Mouse (Mus musculus) kidney, adult 8-10 months (tissue): ENCODE data around the gene Gm4131.

ENCODE experiments used
- DNase-seq, 2 experiments: peaks; one replicate each; pipeline ENCODE4 v3.0.0; 2022

The Gm4131 gene

GRCm38 (mm10) chr14:62456239-62456747 lies 110.4 kb downstream of the Gm4131 start, which contains the start of gene Gucy1b2:
Gucy1b2 (minus strand) TSS chr14:62456289.
- no peak for DNase-seq

- DNase-seq, result no peak
Observed at GRCm38 (mm10) chr14:62455570-62455879, 111.2 kb downstream of the Gm4131 start.

- DNase-seq, result no peak
Observed at GRCm38 (mm10) chr14:62454760-62455569, 111.8 kb downstream of the Gm4131 start.

- DNase-seq, result peak; percentile 56 to 80
Observed at GRCm38 (mm10) chr14:62454136-62454535, 112.6 kb downstream of the Gm4131 start.

GRCm38 (mm10) chr14:62453276-62453675 lies 113.4 kb downstream of the Gm4131 start:
- DNase-seq, result no peak

DNA sequence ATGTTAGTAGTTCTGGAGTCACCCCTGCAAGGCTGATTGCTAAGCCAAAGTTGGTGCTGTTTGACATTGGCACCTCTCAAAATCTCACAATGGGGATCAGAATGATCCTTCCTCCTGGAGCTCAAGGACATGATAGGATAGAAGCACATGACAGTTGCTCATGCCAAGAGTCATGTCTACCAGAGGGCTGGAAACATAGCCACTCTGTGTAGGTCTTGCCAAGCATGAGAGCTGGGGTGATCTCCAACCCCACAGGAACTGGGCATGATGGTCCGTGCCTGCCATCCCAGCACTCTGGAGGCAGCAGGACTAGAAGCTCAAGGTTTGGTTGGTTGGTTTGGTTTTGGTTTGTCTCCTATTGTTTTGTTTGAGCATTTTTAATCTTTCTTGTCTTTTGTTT lies 116.0 kb downstream of the Gm4131 start:
- DNase-seq, result no peak

DNA sequence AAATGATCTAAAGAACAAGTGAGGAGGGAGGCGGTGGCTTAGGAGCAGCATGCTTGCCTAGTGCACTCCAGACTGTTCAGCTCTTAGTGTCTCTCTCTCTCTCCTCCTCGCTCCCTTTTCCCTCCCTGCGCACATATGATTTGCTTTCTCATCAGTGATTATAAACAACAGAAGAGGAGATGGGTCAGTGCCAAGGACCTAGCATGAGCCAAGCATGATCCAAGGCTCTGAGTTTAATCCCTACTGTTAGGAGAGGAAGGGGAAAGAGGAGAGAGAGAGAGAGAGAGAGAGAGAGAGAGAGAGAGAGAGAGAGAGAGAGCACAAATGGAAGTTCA lies 119.5 kb downstream of the Gm4131 start:
- DNase-seq, result no peak

DNA sequence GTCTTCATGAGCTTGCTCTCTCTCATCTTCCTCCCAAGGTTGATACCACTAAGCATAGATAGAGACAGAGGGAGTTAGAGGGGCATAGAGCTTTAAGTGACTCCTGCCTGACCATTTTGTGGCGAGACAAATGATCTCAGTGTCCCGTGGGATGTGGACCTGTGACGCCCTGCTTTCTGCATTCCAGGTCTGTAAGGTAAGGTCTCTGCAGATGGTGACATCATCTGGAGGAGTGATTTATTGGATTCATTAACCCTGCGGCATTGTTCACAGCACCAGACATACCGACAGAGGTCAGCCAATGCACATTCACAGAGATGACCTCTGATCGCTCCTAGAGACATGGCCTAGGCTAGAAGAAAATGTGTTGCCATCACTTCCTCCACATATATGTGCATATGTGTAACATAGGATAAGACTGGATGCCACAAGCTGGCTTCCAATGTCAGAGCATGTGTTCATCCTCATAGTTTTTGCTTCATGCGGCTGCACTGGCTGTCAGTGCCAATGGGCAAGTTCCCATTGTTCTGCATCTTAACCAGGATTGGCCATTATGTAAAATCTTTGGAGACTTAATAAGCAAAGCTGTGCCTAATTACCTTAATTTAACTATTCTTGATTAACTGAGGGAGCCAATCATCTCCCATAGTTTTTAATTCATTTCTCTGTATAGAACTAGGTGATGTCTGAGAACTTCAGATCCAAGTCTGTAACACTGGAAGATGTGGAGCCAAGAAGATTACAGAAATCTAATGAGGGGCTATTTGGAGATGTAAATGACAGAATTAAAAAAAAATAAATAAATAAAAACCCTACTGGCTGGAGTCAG lies 120.1 kb downstream of the Gm4131 start:
- no peak for DNase-seq

GRCm38 (mm10) chr14:62443840-62444430 lies 122.8 kb downstream of the Gm4131 start:
- no peak for DNase-seq

GRCm38 (mm10) chr14:62442971-62443370 lies 123.8 kb downstream of the Gm4131 start:
- DNase-seq, result peak; percentile 23 to 51

GRCm38 (mm10) chr14:62440036-62440435 lies 126.7 kb downstream of the Gm4131 start:
- DNase-seq, result no peak

- peak; percentile 26 to 54 for DNase-seq
Observed at GRCm38 (mm10) chr14:62438236-62438635, 128.5 kb downstream of the Gm4131 start.

- no peak for DNase-seq
Observed at GRCm38 (mm10) chr14:62437806-62438205, 128.9 kb downstream of the Gm4131 start.

- DNase-seq, result no peak
Observed at GRCm38 (mm10) chr14:62425277-62425691, 141.4 kb downstream of the Gm4131 start.

GRCm38 (mm10) chr14:62422265-62422664 lies 144.5 kb downstream of the Gm4131 start:
- DNase-seq, result no peak

DNA sequence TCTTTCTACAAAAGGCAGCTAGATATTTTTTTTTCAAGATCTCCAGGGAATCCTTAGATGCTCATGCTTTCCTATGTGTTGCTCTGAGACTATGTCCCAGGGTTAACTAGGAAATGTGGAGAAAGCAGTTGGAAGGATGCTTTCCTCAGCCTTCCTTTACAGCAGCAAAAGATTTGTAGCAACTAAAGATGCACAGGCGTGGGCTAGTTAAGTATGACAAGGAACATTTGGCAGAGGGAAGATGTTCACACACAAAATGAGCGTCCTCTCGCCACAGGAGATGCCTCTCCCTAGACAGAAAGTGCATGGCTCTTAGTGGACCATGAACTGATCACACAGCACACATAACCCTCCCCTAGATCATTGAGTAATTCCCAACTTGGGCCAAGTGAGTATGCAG lies 149.2 kb downstream of the Gm4131 start:
- DNase-seq, result no peak

DNA sequence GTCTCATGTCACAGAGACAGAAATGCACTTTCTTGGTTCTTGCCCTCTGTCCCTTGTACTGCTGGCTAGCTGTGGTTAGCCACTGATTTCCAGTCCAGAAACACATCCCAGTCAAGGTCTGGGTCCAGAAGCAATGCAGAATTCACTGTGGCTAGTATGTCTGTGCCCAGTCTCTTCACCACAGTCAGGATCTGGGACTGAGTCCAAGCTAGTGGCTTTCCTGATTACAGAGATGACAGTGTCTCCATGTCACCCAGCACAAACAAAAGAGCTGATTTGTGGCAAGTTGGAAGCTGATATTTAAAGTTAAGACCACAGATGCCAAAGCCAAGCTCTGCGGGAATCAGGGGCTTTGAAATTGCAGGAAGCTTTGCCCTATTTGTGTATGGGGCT lies 150.0 kb downstream of the Gm4131 start:
- DNase-seq, result no peak

- DNase-seq, result no peak
Observed at GRCm38 (mm10) chr14:62416007-62416741, 150.5 kb downstream of the Gm4131 start.
